Mouse (Mus musculus) liver, embryonic 15.5 days (tissue): ENCODE results near the gene Tmcc1. TPM values are rescaled to one million over a fixed set of nuclear protein-coding genes. Genes with fewer than 3 reads are reported as not detected.

ENCODE experiments used
- ATAC-seq: fragments of 200-750 bp; cut with Nextera tagmentation; 2 replicates; pipeline ENCODE4 v1.8.0; 2017; ENCODE audit warnings: moderate number of reproducible peaks, mild to moderate bottlenecking, moderate library complexity; ENCODE audit not compliant: insufficient read depth
- H3K27ac ChIP-seq: fragments of 300-500 bp; sonication (generic); replicated peaks from 2 replicates; pipeline ENCODE4 v1.5.1; 2015; ENCODE audit warnings: mild to moderate bottlenecking, inconsistent platforms
- H3K27me3 ChIP-seq: fragments of 300-500 bp; sonication (generic); 2 replicates; pipeline ENCODE4 v1.6.1; 2015; ENCODE audit warnings: mild to moderate bottlenecking, inconsistent platforms
- H3K36me3 ChIP-seq: fragments of 300-500 bp; sonication (generic); replicated peaks from 2 replicates; pipeline ENCODE4 v1.6.1; 2015; ENCODE audit warnings: moderate library complexity, mild to moderate bottlenecking, inconsistent platforms
- H3K4me1 ChIP-seq: fragments of 300-500 bp; sonication (generic); replicated peaks from 2 replicates; pipeline ENCODE4 v1.6.1; 2015; ENCODE audit warnings: inconsistent platforms
- H3K4me2 ChIP-seq: fragments of 300-500 bp; sonication (generic); 2 replicates; pipeline ENCODE4 v1.6.1; 2015; ENCODE audit warnings: moderate library complexity, mild to moderate bottlenecking, inconsistent platforms
- H3K4me3 ChIP-seq: fragments of 300-500 bp; sonication (generic); replicated peaks from 2 replicates; pipeline ENCODE4 v1.5.1; 2015; ENCODE audit warnings: mild to moderate bottlenecking, inconsistent platforms
- H3K9ac ChIP-seq: fragments of 300-500 bp; sonication (generic); 2 replicates; pipeline ENCODE4 v1.6.1; 2015; ENCODE audit warnings: moderate library complexity, mild to moderate bottlenecking, inconsistent platforms
- H3K9me3 ChIP-seq: fragments of 300-500 bp; sonication (generic); replicated peaks from 2 replicates; pipeline ENCODE4 v1.6.1; 2016; ENCODE audit warnings: inconsistent platforms
- WGBS: fragments of 180-500 bp; shearing (Covaris S2); methylation state at CpG from one replicate; pipeline ENCODE4 v1.1.7; 2015; ENCODE audit warnings: mixed read lengths; ENCODE audit not compliant: insufficient replicate concordance; 5-methylcytosine and 5-hydroxymethylcytosine counted together
- polyA plus RNA-seq: library from polyadenylated mRNA; unstranded; fragments of >200 nt; fragmentation: Nextera tagmentation; extraction: Ambion mirVana; gene quantifications from 2 replicates; pipeline ENCODE4 v1.2.1, GENCODE M21; 2015

The Tmcc1 gene
- polyA plus RNA-seq, 1 experiment from 2014 or later, result 3.5 TPM

- Histone ChIP-seq H3K27me3 (peaks cover 77% of the 10 kb centered on the region), H3K4me1 (peaks cover 42% of the 10 kb centered on the region), H3K9me3 (no peaks in the 10 kb centered on the region), H3K9ac (no peak overlapping the region), H3K27ac (no peak overlapping the region), H3K4me3 (peak overlapping the region; percentile 59; the same call in 1 of the 2 replicates), H3K36me3 (no peaks in the 10 kb centered on the region), H3K4me2 (peak overlapping the region; percentile 80)
- 25% methylated on average over 13 of the region's 13 CpGs for WGBS
- ATAC-seq, result no peak
These were observed 202.0 kb downstream of the Tmcc1 start for GRCm38 (mm10) chr6:115991108-115991880.

- WGBS, result 57% methylated on average over 9 of the region's 9 CpGs
- no peaks in the 10 kb centered on the region for H3K36me3 ChIP-seq
- H3K27me3 ChIP-seq, result peaks cover 69% of the 10 kb centered on the region
- H3K27ac ChIP-seq, result no peak overlapping the region
- peaks cover 33% of the 10 kb centered on the region for H3K4me1 ChIP-seq
- ATAC-seq, result no peak
- H3K9me3 ChIP-seq, result no peaks in the 10 kb centered on the region
- H3K9ac ChIP-seq, result no peak overlapping the region
- no peak overlapping the region for H3K4me3 ChIP-seq
- peak overlapping the region; percentile 80; the same call in 1 of the 2 replicates for H3K4me2 ChIP-seq
These were observed 202.8 kb downstream of the Tmcc1 start for GRCm38 (mm10) chr6:115990479-115990878.

DNA sequence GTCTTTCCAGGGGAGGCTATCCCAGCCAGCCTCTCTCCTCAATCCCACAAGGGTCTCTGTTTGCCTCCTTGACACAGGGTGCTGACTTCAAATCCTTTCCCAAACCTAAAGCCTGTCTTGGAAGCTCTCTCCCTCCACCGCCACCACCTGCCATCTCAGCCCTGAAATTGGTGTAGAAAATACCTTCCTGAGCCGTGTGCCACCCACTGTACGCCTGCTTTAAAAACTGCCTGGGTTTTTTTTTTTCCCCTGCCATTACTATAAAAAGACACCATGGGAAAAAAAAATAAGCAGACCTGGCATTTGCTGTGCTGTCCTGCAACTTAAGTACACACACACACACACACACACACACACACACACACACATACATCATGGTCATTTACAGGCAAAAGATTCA lies 203.2 kb downstream of the Tmcc1 start:
- 63% methylated on average over 3 of the region's 3 CpGs for WGBS
- ATAC-seq, result no peak
- Histone ChIP-seq H3K4me1 (peaks cover 31% of the 10 kb centered on the region), H3K27ac (no peak overlapping the region), H3K4me3 (no peak overlapping the region), H3K36me3 (no peaks in the 10 kb centered on the region), H3K4me2 (no peak overlapping the region), H3K9ac (no peak overlapping the region), H3K27me3 (peaks cover 66% of the 10 kb centered on the region), H3K9me3 (no peaks in the 10 kb centered on the region)

DNA sequence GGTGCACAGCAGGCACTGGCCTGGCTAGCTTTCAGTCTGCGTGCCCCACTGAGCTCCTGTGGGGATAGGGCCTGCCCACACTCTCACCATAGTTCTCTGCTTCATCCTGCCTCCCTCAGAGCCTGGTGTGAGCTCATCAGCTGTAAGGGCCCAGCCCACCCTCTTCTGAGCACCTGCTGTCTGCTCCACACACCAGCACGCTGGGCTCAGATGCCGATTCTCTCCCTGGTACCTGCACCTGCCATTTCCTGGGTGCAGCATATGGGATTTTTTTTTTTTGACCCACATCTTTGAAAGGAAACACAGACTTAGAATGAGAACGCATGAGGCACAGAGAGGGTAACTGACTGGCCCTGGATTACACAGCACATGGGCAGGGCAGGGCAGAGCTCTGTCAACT lies 203.7 kb downstream of the Tmcc1 start:
- Histone ChIP-seq H3K4me2 (no peak overlapping the region), H3K27me3 (peaks cover 61% of the 10 kb centered on the region), H3K9me3 (no peaks in the 10 kb centered on the region), H3K27ac (no peak overlapping the region), H3K36me3 (no peaks in the 10 kb centered on the region), H3K4me3 (no peak overlapping the region), H3K9ac (no peak overlapping the region), H3K4me1 (peaks cover 27% of the 10 kb centered on the region)
- ATAC-seq, result no peak
- WGBS, result 73% methylated on average over 4 of the region's 4 CpGs

DNA sequence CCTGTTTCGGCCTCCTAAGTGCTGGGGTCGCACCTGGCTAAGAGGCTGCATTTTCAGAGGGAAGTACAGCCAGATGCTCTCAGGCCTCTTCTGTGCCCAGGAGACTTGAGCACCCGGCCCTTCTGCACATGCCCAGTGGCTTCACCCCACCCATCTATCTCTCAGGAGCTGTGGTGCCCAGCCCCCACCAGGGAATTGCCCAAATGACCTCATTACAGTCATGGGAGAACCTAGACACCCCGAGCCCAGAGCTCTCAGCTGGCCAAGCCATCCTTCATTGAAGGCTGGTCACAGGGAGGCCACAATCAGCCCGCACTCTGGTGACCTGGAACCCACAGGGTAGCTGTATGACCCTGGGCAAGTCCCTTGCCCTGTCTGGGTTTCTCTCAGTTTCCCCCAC lies 204.3 kb downstream of the Tmcc1 start:
- H3K9ac ChIP-seq, result no peak overlapping the region
- H3K4me1 ChIP-seq, result peaks cover 21% of the 10 kb centered on the region
- no peaks in the 10 kb centered on the region for H3K36me3 ChIP-seq
- no peak overlapping the region for H3K27ac ChIP-seq
- H3K4me2 ChIP-seq, result no peak overlapping the region; the same call in 1 of the 2 replicates
- H3K4me3 ChIP-seq, result no peak overlapping the region
- H3K27me3 ChIP-seq, result peaks cover 56% of the 10 kb centered on the region
- no peak for ATAC-seq
- 60% methylated on average over 5 of the region's 5 CpGs for WGBS
- H3K9me3 ChIP-seq, result no peaks in the 10 kb centered on the region

- H3K9me3 ChIP-seq, result no peaks in the 10 kb centered on the region
These were observed 206.1 kb downstream of the Tmcc1 start for GRCm38 (mm10) chr6:115987096-115987747.

DNA sequence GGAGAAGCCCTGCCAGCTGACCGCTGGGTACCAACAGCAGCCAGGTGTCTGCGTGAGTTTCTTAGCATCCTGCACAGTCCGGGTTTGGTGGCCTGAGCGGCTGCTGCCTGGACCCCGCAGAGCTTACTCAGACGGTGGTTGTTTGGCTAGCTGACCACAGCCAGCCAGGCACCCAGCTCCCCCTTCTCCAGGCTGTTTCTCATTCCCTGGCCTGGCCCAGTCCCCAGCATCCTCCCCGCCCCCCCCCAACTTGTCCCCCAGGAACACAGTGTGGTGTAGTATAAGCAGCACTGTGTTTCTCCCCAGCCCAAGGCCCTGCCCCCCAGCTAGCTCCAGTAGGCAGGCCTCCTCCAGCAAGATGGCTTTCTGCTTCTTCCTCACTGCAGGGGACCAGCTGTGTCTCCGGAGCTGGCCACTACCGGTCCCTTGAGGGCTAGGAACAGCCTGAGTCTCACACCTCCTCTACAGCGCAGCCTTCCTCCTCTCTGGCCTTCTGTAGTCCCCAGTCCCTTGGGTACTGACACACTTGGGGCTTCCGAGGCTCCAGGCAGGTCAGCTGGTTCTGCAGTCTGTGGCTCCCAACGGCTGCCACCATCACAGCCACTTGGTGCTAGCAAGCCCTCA lies 206.7 kb downstream of the Tmcc1 start:
- 0 out of 2 replicates have a peak, but pooled peaks cover 9% of the 10 kb centered on the region for H3K4me1 ChIP-seq
- H3K9me3 ChIP-seq, result no peaks in the 10 kb centered on the region
- 51% methylated on average over 12 of the region's 12 CpGs for WGBS
- H3K27me3 ChIP-seq, result peaks cover 31% of the 10 kb centered on the region
- H3K27ac ChIP-seq, result no peak overlapping the region
- H3K4me3 ChIP-seq, result no peak overlapping the region
- no peaks in the 10 kb centered on the region for H3K36me3 ChIP-seq
- H3K9ac ChIP-seq, result no peak overlapping the region
- ATAC-seq, result no peak
- no peak overlapping the region for H3K4me2 ChIP-seq

More at GRCm38 (mm10) chr6:115987096-115987747, 206.1 kb downstream of the Tmcc1 start:
- Histone ChIP-seq H3K4me2 (no peak overlapping the region), H3K4me3 (no peak overlapping the region), H3K36me3 (no peaks in the 10 kb centered on the region), H3K27me3 (peaks cover 37% of the 10 kb centered on the region), H3K27ac (no peak overlapping the region), H3K4me1 (0 out of 2 replicates have a peak, but pooled peaks cover 10% of the 10 kb centered on the region), H3K9ac (no peak overlapping the region)
- WGBS, result 37% methylated on average over 9 of the region's 9 CpGs
- ATAC-seq, result no peak

GRCm38 (mm10) chr6:115985622-115986021 lies 207.7 kb downstream of the Tmcc1 start:
- H3K27ac ChIP-seq, result no peak overlapping the region
- H3K4me3 ChIP-seq, result no peak overlapping the region
- 68% methylated on average over 9 of the region's 9 CpGs for WGBS
- no peak for ATAC-seq
- H3K36me3 ChIP-seq, result no peaks in the 10 kb centered on the region
- H3K9me3 ChIP-seq, result no peaks in the 10 kb centered on the region
- H3K4me1 ChIP-seq, result 0 out of 2 replicates have a peak, but pooled peaks cover 3% of the 10 kb centered on the region
- H3K9ac ChIP-seq, result no peak overlapping the region
- no peak overlapping the region for H3K4me2 ChIP-seq
- H3K27me3 ChIP-seq, result peaks cover 21% of the 10 kb centered on the region

DNA sequence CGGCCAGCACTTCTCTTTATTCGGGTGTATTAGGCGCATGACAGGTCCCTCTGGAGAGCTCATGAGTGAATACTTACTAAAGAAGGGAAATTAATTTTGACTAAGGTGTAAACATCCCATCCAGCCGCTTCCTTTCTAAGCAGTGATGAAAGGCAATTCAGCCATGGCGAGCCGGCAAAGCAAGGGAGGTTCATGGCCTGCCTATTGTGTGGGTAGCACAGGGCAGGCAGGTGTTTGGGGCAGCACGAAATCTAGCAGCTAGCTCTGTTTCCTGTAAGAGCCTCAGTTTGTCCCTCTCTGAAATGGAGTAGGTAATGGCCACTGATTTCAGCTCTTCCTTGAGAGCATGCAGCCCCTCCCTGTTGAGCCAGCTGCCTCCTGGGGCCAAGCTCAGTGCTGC lies 208.7 kb downstream of the Tmcc1 start:
- Histone ChIP-seq H3K4me1 (0 out of 2 replicates have a peak, but pooled peaks cover 3% of the 10 kb centered on the region), H3K36me3 (no peaks in the 10 kb centered on the region), H3K27ac (no peak overlapping the region), H3K4me3 (no peak overlapping the region), H3K27me3 (peaks cover 11% of the 10 kb centered on the region; the same call in 1 of the 2 replicates), H3K9me3 (no peaks in the 10 kb centered on the region), H3K4me2 (no peak overlapping the region), H3K9ac (no peak overlapping the region)
- 62% methylated on average over 7 of the region's 7 CpGs for WGBS
- ATAC-seq, result no peak

GRCm38 (mm10) chr6:115983306-115984038 lies 209.8 kb downstream of the Tmcc1 start:
- no peak for ATAC-seq
- WGBS, result 67% methylated on average over 12 of the region's 12 CpGs
- Histone ChIP-seq H3K36me3 (no peaks in the 10 kb centered on the region), H3K9me3 (no peaks in the 10 kb centered on the region), H3K9ac (no peak overlapping the region), H3K4me3 (no peak overlapping the region), H3K27me3 (peaks cover 1% of the 10 kb centered on the region; the same call in 1 of the 2 replicates), H3K4me1 (peaks cover 3% of the 10 kb centered on the region; the same call in 1 of the 2 replicates), H3K4me2 (no peak overlapping the region), H3K27ac (no peak overlapping the region)
